In genomic region chr4:149525170-149525569, GRCm38 (mm10) we compare ENCODE assay signal across 32 mouse cellular contexts. TPM values are rescaled to one million over a fixed set of nuclear protein-coding genes. Genes with fewer than 3 reads are reported as not detected.
DNase-seq lines count a peak whose midpoint lies in the region; ATAC-seq lines count a peak whose summit lies in the region.
"Had no signal": no experiment of that assay in that cellular context is flagged by ENCODE, and none has a peak within 500 bp of the region (broad histone marks: within the 10 kb centered on the region; RNA-seq: fewer than 3 reads in every experiment).

No protein-coding gene starts in this region.

- WGBS in heart, embryonic 14.5 days, result 80% methylated on average over 4 of the region's 4 CpGs
- 82% methylated on average over 4 of the region's 4 CpGs for WGBS in limb, embryonic 15.5 days

- intact Hi-C loops in heart, postnatal 10 days (cut with DNase I), result no loop called here

- H3K9ac ChIP-seq in heart, embryonic 14.5 days (ENCODE audit: low read length), result peak overlapping the region; percentile 44
- no peak overlapping the region for H3K9ac ChIP-seq in limb, embryonic 15.5 days
- H3K9ac ChIP-seq: liver, embryonic 15.5 days; lung, embryonic 14.5 days; midbrain, embryonic 15.5 days; neural tube, embryonic 15.5 days had no signal

- H3K4me1 ChIP-seq in heart, embryonic 14.5 days (ENCODE audit: control insufficient read depth in 2 of 2, insufficient read depth in 2 of 2, low read length in 2 of 2), result peaks cover 40 to 57% of the 10 kb centered on the region in 2 experiments
- peaks cover 50% of the 10 kb centered on the region for H3K4me1 ChIP-seq in brown adipose tissue, adult 24 weeks (ENCODE audit: control insufficient read depth, insufficient read depth, insufficient read length, low read length)
- peaks cover 39% of the 10 kb centered on the region for H3K4me1 ChIP-seq in limb, embryonic 15.5 days

- peak; percentile 92 for DNase-seq in heart, adult 11 months
- DNase-seq in heart, adult 18-20 months, result no peak
- DNase-seq in heart, postnatal 10 days, result no peak
- DNase-seq in kidney, adult 8-10 months, result no peak
- DNase-seq: adrenal gland, postnatal 25 days; cerebellum, adult 2 months; cerebellum, postnatal 14 days; kidney, postnatal 10 days; layer of hippocampus, postnatal 36 days; left cerebral cortex, postnatal 4 days; lung, embryonic 14.5 days; retina, postnatal 1 day; right cerebral cortex, postnatal 14 days; thymus, postnatal 14 days had no signal

- H3K4me2 ChIP-seq in heart, embryonic 14.5 days (ENCODE audit: low read length), result no peak overlapping the region
- no peak overlapping the region for H3K4me2 ChIP-seq in limb, embryonic 15.5 days
- H3K4me2 ChIP-seq: hindbrain, embryonic 13.5 days; liver, embryonic 15.5 days; lung, embryonic 14.5 days; midbrain, embryonic 15.5 days; neural tube, embryonic 15.5 days had no signal

- H3K27ac ChIP-seq in heart, embryonic 14.5 days (replicated peaks in 1 of 2; ENCODE audit: control insufficient read depth in 1 of 2, insufficient read depth in 1 of 2, low read depth in 2 of 2, low read length in 2 of 2), result peak overlapping the region; percentile 10 to 51; a peak in 2 of 4 replicates
- H3K27ac ChIP-seq in brown adipose tissue, adult 24 weeks (replicated peaks; ENCODE audit: low read depth, low read length), result peak overlapping the region; percentile 88
- 0 out of 2 replicates have a peak overlapping the region, but pooled peaks have one; percentile 50 for H3K27ac ChIP-seq in limb, embryonic 15.5 days
- H3K27ac ChIP-seq: liver, embryonic 15.5 days; midbrain, embryonic 15.5 days; neural tube, embryonic 15.5 days had no signal

- H3K36me3 ChIP-seq in heart, embryonic 14.5 days (ENCODE audit: control insufficient read depth, insufficient read depth, low read length), result no peaks in the 10 kb centered on the region
- H3K36me3 ChIP-seq in limb, embryonic 15.5 days, result 0 out of 2 replicates have a peak, but pooled peaks cover 2% of the 10 kb centered on the region
- H3K36me3 ChIP-seq: hindbrain, embryonic 13.5 days; liver, embryonic 15.5 days; midbrain, embryonic 15.5 days; neural tube, embryonic 15.5 days had no signal

- no peaks in the 10 kb centered on the region for H3K27me3 ChIP-seq in heart, embryonic 14.5 days (ENCODE audit: control insufficient read depth, insufficient read depth, low read length)
- H3K27me3 ChIP-seq in limb, embryonic 15.5 days, result no peaks in the 10 kb centered on the region
- H3K27me3 ChIP-seq: hindbrain, embryonic 13.5 days; midbrain, embryonic 15.5 days; neural tube, embryonic 15.5 days had no signal

- H3K4me3 ChIP-seq in heart, embryonic 14.5 days (ENCODE audit: control insufficient read depth in 1 of 2, insufficient read depth in 1 of 2, low read depth in 1 of 2, low read length in 2 of 2), result no peak overlapping the region
- H3K4me3 ChIP-seq in brown adipose tissue, adult 24 weeks (ENCODE audit: insufficient read depth, low read depth, low read length), result no peak overlapping the region
- no peak overlapping the region for H3K4me3 ChIP-seq in limb, embryonic 15.5 days
- H3K4me3 ChIP-seq: hindbrain, embryonic 13.5 days; liver, embryonic 15.5 days; midbrain, embryonic 10.5 days; midbrain, embryonic 15.5 days; neural tube, embryonic 15.5 days had no signal

- no peaks in the 10 kb centered on the region for H3K9me3 ChIP-seq in heart, embryonic 14.5 days (ENCODE audit: control insufficient read depth, low read length)
- H3K9me3 ChIP-seq in limb, embryonic 15.5 days, result no peaks in the 10 kb centered on the region
- H3K9me3 ChIP-seq: hindbrain, embryonic 13.5 days; liver, embryonic 15.5 days; midbrain, embryonic 10.5 days; midbrain, embryonic 15.5 days; neural tube, embryonic 15.5 days had no signal

- no peak for ATAC-seq in heart, embryonic 14.5 days (ENCODE audit: insufficient number of reproducible peaks, insufficient read depth, low FRiP score, low read depth)
- no peak for ATAC-seq in limb, embryonic 15.5 days (ENCODE audit: insufficient number of reproducible peaks, low FRiP score, low TSS enrichment, low read depth)
- ATAC-seq: CD4-positive, CD25-positive, alpha-beta regulatory T cell, adult 4 months; forebrain, embryonic 14.5 days; midbrain, embryonic 15.5 days had no signal

RNA-seq across cellular contexts. Expression of gene Ctnnbip1, which starts 7.1 kb away (rescaled TPM):
- total RNA-seq in heart, adult 18-20 months (2021), result 10 to 100 TPM; 24.2 to 25.1 TPM
- polyA plus RNA-seq in heart, embryonic 14.5 days (2014; fragmentation: Nextera tagmentation; extraction: Ambion mirVana), result 35.4 and 43.1 TPM in 2 replicates
- total RNA-seq in heart, postnatal 10 days (2021), result 10 to 100 TPM; 57.2 to 63.7 TPM
- 10.6 and 13.6 TPM in 2 replicates for polyA plus RNA-seq in brown adipose tissue, adult 24 weeks (2012; ENCODE audit: insufficient read depth, insufficient read length, missing spikeins)
- polyA plus RNA-seq in limb, embryonic 15.5 days (2015; fragmentation: Nextera tagmentation; extraction: Ambion mirVana), result 58.9 and 64.4 TPM in 2 replicates

RNA-seq across cellular contexts. Expression of gene Lzic, which starts 40.1 kb away (rescaled TPM):
- total RNA-seq in heart, adult 18-20 months (2021), result 10 to 100 TPM; 62.5 to 77.5 TPM
- polyA plus RNA-seq in heart, embryonic 14.5 days (2014; fragmentation: Nextera tagmentation; extraction: Ambion mirVana), result 32.1 and 39.8 TPM in 2 replicates
- 10 to 100 TPM; 54.9 to 59.9 TPM for total RNA-seq in heart, postnatal 10 days (2021)
- 40.2 and 40.9 TPM in 2 replicates for polyA plus RNA-seq in brown adipose tissue, adult 24 weeks (2012; ENCODE audit: insufficient read depth, insufficient read length, missing spikeins)
- 42.4 and 46.1 TPM in 2 replicates for polyA plus RNA-seq in limb, embryonic 15.5 days (2015; fragmentation: Nextera tagmentation; extraction: Ambion mirVana)

RNA-seq across cellular contexts. Expression of gene Nmnat1, which starts 40.2 kb away (rescaled TPM):
- 10 to 100 TPM; 35.4 to 36.0 TPM for total RNA-seq in heart, adult 18-20 months (2021)
- polyA plus RNA-seq in heart, embryonic 14.5 days (2014; fragmentation: Nextera tagmentation; extraction: Ambion mirVana), result 13.4 and 14.8 TPM in 2 replicates
- 10 to 100 TPM; 20.0 to 20.5 TPM for total RNA-seq in heart, postnatal 10 days (2021)
- 17.7 and 20.2 TPM in 2 replicates for polyA plus RNA-seq in brown adipose tissue, adult 24 weeks (2012; ENCODE audit: insufficient read depth, insufficient read length, missing spikeins)
- 8.6 TPM in 2 replicates for polyA plus RNA-seq in limb, embryonic 15.5 days (2015; fragmentation: Nextera tagmentation; extraction: Ambion mirVana)

RNA-seq across cellular contexts. Expression of gene Tmem274, which starts 48.0 kb away (rescaled TPM):
- total RNA-seq in heart, adult 18-20 months (2021), result not detected
- 0.47 TPM in 1 of 2 replicates, not detected in the other for polyA plus RNA-seq in heart, embryonic 14.5 days (2014; fragmentation: Nextera tagmentation; extraction: Ambion mirVana)
- not detected for total RNA-seq in heart, postnatal 10 days (2021)
- polyA plus RNA-seq in brown adipose tissue, adult 24 weeks (2012; ENCODE audit: insufficient read depth, insufficient read length, missing spikeins), result not detected in 2 replicates
- polyA plus RNA-seq in limb, embryonic 15.5 days (2015; fragmentation: Nextera tagmentation; extraction: Ambion mirVana), result not detected in 2 replicates
- total RNA-seq: adrenal gland, postnatal 25 days; layer of hippocampus, postnatal 36 days; left cerebral cortex, postnatal 4 days; liver, adult 2 months; megakaryocyte progenitor cell, adult 5-6 weeks had no signal
- polyA plus RNA-seq: cortical plate, adult 2 months; forebrain, embryonic 14.5 days; gonadal fat pad, adult 2 months; hindbrain, embryonic 13.5 days; large intestine, adult 2 months; liver, adult 2 months; liver, embryonic 15.5 days; lung, embryonic 14.5 days; midbrain, embryonic 15.5 days; neural tube, embryonic 15.5 days; small intestine, adult 2 months; stomach, embryonic 14.5 days; urinary bladder, adult 2 months had no signal

Comparison
In these comparisons a context has a peak if more than half of its experiments do, and no peak if none do; other contexts are left out.
1. H3K27ac ChIP-seq: peak in every context shown above with its lines; median percentile 88 in brown adipose tissue, adult 24 weeks; 50 in limb, embryonic 15.5 days; 30 in heart, embryonic 14.5 days.